Mouse (Mus musculus): Measurements from ENCODE around the gene Kif11. TPM values are rescaled to one million over a fixed set of nuclear protein-coding genes. Genes with fewer than 3 reads are reported as not detected.

Gene Kif11
- polyA plus RNA-seq, 1 experiment = 1.2 TPM

- H3K4me3 ChIP-seq (ENCODE audit: insufficient read depth, low read length) = no peak overlapping the region
- H3K4me1 ChIP-seq (ENCODE audit: control insufficient read depth, insufficient read depth, low read length) = no peaks in the 10 kb centered on the region
- TF ChIP-seq POLR2A (IDR thresholded peaks at IDR 0.05; ENCODE audit: extremely low read depth, insufficient read depth, low read length) (no peak), CTCF (IDR thresholded peaks at IDR 0.05; ENCODE audit: extremely low read depth, insufficient read depth, low read length) (no peak)
- no peak overlapping the region for H3K27ac ChIP-seq (ENCODE audit: insufficient read depth, low read length)
Observed at GRCm38 (mm10) chr19:37428589-37428988, 52.4 kb downstream of the Kif11 start.

- H3K4me3 ChIP-seq (ENCODE audit: insufficient read depth, low read length) = no peak overlapping the region
- H3K4me1 ChIP-seq (ENCODE audit: control insufficient read depth, insufficient read depth, low read length) = no peaks in the 10 kb centered on the region
- H3K27ac ChIP-seq (ENCODE audit: insufficient read depth, low read length) = no peak overlapping the region
- TF ChIP-seq CTCF (IDR thresholded peaks at IDR 0.05; ENCODE audit: extremely low read depth, insufficient read depth, low read length) = no peak
- TF ChIP-seq POLR2A (IDR thresholded peaks at IDR 0.05; ENCODE audit: extremely low read depth, insufficient read depth, low read length) = no peak
Observed at GRCm38 (mm10) chr19:37431139-37431756, 55.0 kb downstream of the Kif11 start.

- Histone ChIP-seq H3K27ac (ENCODE audit: insufficient read depth, low read length) (no peak overlapping the region), H3K4me3 (ENCODE audit: insufficient read depth, low read length) (no peak overlapping the region), H3K4me1 (ENCODE audit: control insufficient read depth, insufficient read depth, low read length) (no peaks in the 10 kb centered on the region)
- no peak for TF ChIP-seq CTCF (IDR thresholded peaks at IDR 0.05; ENCODE audit: extremely low read depth, insufficient read depth, low read length)
Observed at GRCm38 (mm10) chr19:37432868-37433570, 56.8 kb downstream of the Kif11 start.

- no peak for TF ChIP-seq POLR2A (IDR thresholded peaks at IDR 0.05; ENCODE audit: extremely low read depth, insufficient read depth, low read length)
- no peak for TF ChIP-seq CTCF (IDR thresholded peaks at IDR 0.05; ENCODE audit: extremely low read depth, insufficient read depth, low read length)
- H3K4me3 ChIP-seq (ENCODE audit: insufficient read depth, low read length) = no peak overlapping the region; the same call in 1 of the 2 replicates
- H3K4me1 ChIP-seq (ENCODE audit: control insufficient read depth, insufficient read depth, low read length) = no peaks in the 10 kb centered on the region
- no peak overlapping the region for H3K27ac ChIP-seq (ENCODE audit: insufficient read depth, low read length)
Observed at GRCm38 (mm10) chr19:37433895-37434262, 57.7 kb downstream of the Kif11 start.

- Histone ChIP-seq H3K27ac (ENCODE audit: insufficient read depth, low read length) (peak within 1 kb of the TSS; percentile 65), H3K4me3 (ENCODE audit: insufficient read depth, low read length) (peak within 1 kb of the TSS; percentile 26), H3K4me1 (ENCODE audit: control insufficient read depth, insufficient read depth, low read length) (no peaks in the 10 kb centered on the region)
- TF ChIP-seq CTCF (IDR thresholded peaks at IDR 0.05; ENCODE audit: extremely low read depth, insufficient read depth, low read length) = no peak
- no peak for TF ChIP-seq POLR2A (IDR thresholded peaks at IDR 0.05; ENCODE audit: extremely low read depth, insufficient read depth, low read length)
Observed at GRCm38 (mm10) chr19:37434263-37434951, 58.2 kb downstream of the Kif11 start, which contains the start of gene Hhex. TSS of gene Hhex (plus strand) at chr19:37434810.

GRCm38 (mm10) chr19:37435041-37435852 is 59.0 kb downstream of the Kif11 start:
- no peak for TF ChIP-seq POLR2A (IDR thresholded peaks at IDR 0.05; ENCODE audit: extremely low read depth, insufficient read depth, low read length)
- no peak for TF ChIP-seq CTCF (IDR thresholded peaks at IDR 0.05; ENCODE audit: extremely low read depth, insufficient read depth, low read length)
- H3K4me1 ChIP-seq (ENCODE audit: control insufficient read depth, insufficient read depth, low read length) = no peaks in the 10 kb centered on the region
- H3K27ac ChIP-seq (ENCODE audit: insufficient read depth, low read length) = peak overlapping the region; percentile 65
- H3K4me3 ChIP-seq (ENCODE audit: insufficient read depth, low read length) = peak overlapping the region; percentile 26

GRCm38 (mm10) chr19:37435853-37436174 is 59.6 kb downstream of the Kif11 start:
- no peaks in the 10 kb centered on the region for H3K4me1 ChIP-seq (ENCODE audit: control insufficient read depth, insufficient read depth, low read length)
- H3K4me3 ChIP-seq (ENCODE audit: insufficient read depth, low read length) = no peak overlapping the region
- H3K27ac ChIP-seq (ENCODE audit: insufficient read depth, low read length) = peak overlapping the region; percentile 10; the same call in 1 of the 2 replicates
- no peak for TF ChIP-seq POLR2A (IDR thresholded peaks at IDR 0.05; ENCODE audit: extremely low read depth, insufficient read depth, low read length)
- TF ChIP-seq CTCF (IDR thresholded peaks at IDR 0.05; ENCODE audit: extremely low read depth, insufficient read depth, low read length) = no peak

- no peaks in the 10 kb centered on the region for H3K4me1 ChIP-seq (ENCODE audit: control insufficient read depth, insufficient read depth, low read length)
- TF ChIP-seq CTCF (IDR thresholded peaks at IDR 0.05; ENCODE audit: extremely low read depth, insufficient read depth, low read length) = no peak
- TF ChIP-seq POLR2A (IDR thresholded peaks at IDR 0.05; ENCODE audit: extremely low read depth, insufficient read depth, low read length) = no peak
- H3K27ac ChIP-seq (ENCODE audit: insufficient read depth, low read length) = no peak overlapping the region
- no peak overlapping the region for H3K4me3 ChIP-seq (ENCODE audit: insufficient read depth, low read length)
Observed at GRCm38 (mm10) chr19:37436514-37437288, 60.5 kb downstream of the Kif11 start.

GRCm38 (mm10) chr19:37437289-37437606 is 61.0 kb downstream of the Kif11 start:
- Histone ChIP-seq H3K4me3 (ENCODE audit: insufficient read depth, low read length) (no peak overlapping the region), H3K27ac (ENCODE audit: insufficient read depth, low read length) (no peak overlapping the region), H3K4me1 (ENCODE audit: control insufficient read depth, insufficient read depth, low read length) (no peaks in the 10 kb centered on the region)
- TF ChIP-seq POLR2A (IDR thresholded peaks at IDR 0.05; ENCODE audit: extremely low read depth, insufficient read depth, low read length) (no peak), CTCF (IDR thresholded peaks at IDR 0.05; ENCODE audit: extremely low read depth, insufficient read depth, low read length) (no peak)

All from cortical plate, adult 2 months (tissue).